Mouse (Mus musculus) thymus, adult 2 months (tissue): ENCODE data around the gene Cat. TPM values are rescaled to one million over a fixed set of nuclear protein-coding genes. Genes with fewer than 3 reads are reported as not detected.
A peak's percentile ranks its signal among the peaks of the same experiment; 100 is the strongest.

ENCODE experiments used
- DNase-seq: peaks from one replicate; pipeline ENCODE4 v3.0.0; 2021
- H3K27ac ChIP-seq: fragments of 200-500 bp; 2 replicates; pipeline ENCODE4 v1.5.1; 2012; ENCODE audit warnings: low read length, control low read depth; ENCODE audit not compliant: control insufficient read depth, insufficient read depth
- H3K27me3 ChIP-seq: fragments of 200-500 bp; 2 replicates; pipeline ENCODE4 v1.6.1; 2012; ENCODE audit warnings: mild to moderate bottlenecking, low read length, moderate library complexity, mixed read lengths; ENCODE audit not compliant: control insufficient read depth, insufficient read depth
- H3K36me3 ChIP-seq: fragments of 200-500 bp; 2 replicates; pipeline ENCODE4 v1.6.1; 2012; ENCODE audit warnings: mild to moderate bottlenecking, low read length, moderate library complexity; ENCODE audit not compliant: control insufficient read depth, insufficient read depth
- H3K4me1 ChIP-seq: fragments of 200-500 bp; replicated peaks from 2 replicates; pipeline ENCODE4 v1.6.1; 2012; ENCODE audit warnings: low read length; ENCODE audit not compliant: control insufficient read depth, insufficient read depth
- H3K4me3 ChIP-seq: fragments of 200-500 bp; 2 replicates; pipeline ENCODE4 v1.5.1; 2012; ENCODE audit warnings: mild to moderate bottlenecking, low read length, control low read depth, moderate library complexity; ENCODE audit not compliant: control insufficient read depth, insufficient read depth
- CTCF ChIP-seq: fragments of 200-500 bp; IDR thresholded peaks from 2 replicates; pipeline ENCODE4 v1.5.1; 2012; ENCODE audit warnings: mild to moderate bottlenecking, control low read depth, low read length, moderate library complexity, borderline replicate concordance; ENCODE audit not compliant: control insufficient read depth, poor library complexity, insufficient read depth; ENCODE audit errors: extremely low read depth
- POLR2A ChIP-seq: fragments of 200-500 bp; IDR thresholded peaks from 2 replicates; pipeline ENCODE4 v1.6.1; 2012; ENCODE audit warnings: mild to moderate bottlenecking, low read length, control low read depth, moderate library complexity; ENCODE audit not compliant: control insufficient read depth, poor library complexity, insufficient read depth; ENCODE audit errors: extremely low read depth
- WGBS: fragments of 180-500 bp; shearing (Covaris S2); methylation state at CpG from one replicate; pipeline ENCODE4 v1.1.7; 2018; 5-methylcytosine and 5-hydroxymethylcytosine counted together
- polyA plus RNA-seq: library from polyadenylated mRNA; depleted of rRNA; stranded (reverse); fragments of >200 nt; gene quantifications from 2 replicates; pipeline ENCODE4 v1.2.3, GENCODE M21; 2012

Gene Cat
- polyA plus RNA-seq, 1 experiment, result 67.9 TPM

- TF ChIP-seq POLR2A, result no peak
- TF ChIP-seq CTCF, result no peak
- Histone ChIP-seq H3K27ac (no peak overlapping the region), H3K27me3 (no peaks in the 10 kb centered on the region), H3K4me1 (no peaks in the 10 kb centered on the region), H3K4me3 (no peak overlapping the region), H3K36me3 (no peaks in the 10 kb centered on the region)
- no peak for DNase-seq
- WGBS, result 83% methylated on average over 2 of the region's 2 CpGs
Observed at GRCm38 (mm10) chr2:103435110-103435509, 49.9 kb downstream of the Cat start.

- Histone ChIP-seq H3K4me1 (no peaks in the 10 kb centered on the region), H3K27ac (no peak overlapping the region), H3K36me3 (no peaks in the 10 kb centered on the region), H3K4me3 (no peak overlapping the region), H3K27me3 (no peaks in the 10 kb centered on the region)
- 71% methylated on average over 8 of the region's 8 CpGs for WGBS
- DNase-seq, result no peak
- TF ChIP-seq POLR2A, result no peak
- TF ChIP-seq CTCF, result no peak
Observed at GRCm38 (mm10) chr2:103432695-103433275, 52.2 kb downstream of the Cat start.

- Histone ChIP-seq H3K27me3 (no peaks in the 10 kb centered on the region), H3K36me3 (no peaks in the 10 kb centered on the region), H3K4me3 (no peak overlapping the region), H3K27ac (no peak overlapping the region), H3K4me1 (no peaks in the 10 kb centered on the region)
- 43% methylated on average over 1 of the region's 1 CpGs for WGBS
- no peak for DNase-seq
- no peak for TF ChIP-seq CTCF
Observed at GRCm38 (mm10) chr2:103430712-103431111, 54.2 kb downstream of the Cat start.

GRCm38 (mm10) chr2:103428356-103428755 is 56.6 kb downstream of the Cat start:
- H3K4me3 ChIP-seq, result no peak overlapping the region

GRCm38 (mm10) chr2:103425456-103426063 is 59.4 kb downstream of the Cat start:
- Histone ChIP-seq H3K36me3 (no peaks in the 10 kb centered on the region), H3K4me1 (no peaks in the 10 kb centered on the region), H3K27me3 (no peaks in the 10 kb centered on the region), H3K4me3 (no peak overlapping the region), H3K27ac (no peak overlapping the region)
- no peak for DNase-seq
- 67% methylated on average over 11 of the region's 11 CpGs for WGBS
- TF ChIP-seq POLR2A, result no peak
- no peak for TF ChIP-seq CTCF

More at GRCm38 (mm10) chr2:103428356-103428755, 56.6 kb downstream of the Cat start:
- H3K36me3 ChIP-seq, result no peaks in the 10 kb centered on the region
- H3K27ac ChIP-seq, result no peak overlapping the region
- no peaks in the 10 kb centered on the region for H3K4me1 ChIP-seq
- no peaks in the 10 kb centered on the region for H3K27me3 ChIP-seq
- WGBS, result 86% methylated on average over 3 of the region's 3 CpGs
- TF ChIP-seq CTCF (no peak), POLR2A (no peak)
- DNase-seq, result no peak

- Histone ChIP-seq H3K27ac (no peak overlapping the region), H3K4me1 (no peaks in the 10 kb centered on the region), H3K4me3 (no peak overlapping the region), H3K27me3 (no peaks in the 10 kb centered on the region), H3K36me3 (no peaks in the 10 kb centered on the region)
- peak; percentile 61 for DNase-seq
- WGBS, result 16% methylated on average over 12 of the region's 12 CpGs
- TF ChIP-seq CTCF (no peak), POLR2A (no peak)
Observed at GRCm38 (mm10) chr2:103424349-103425026, 60.5 kb downstream of the Cat start.
